Mouse (Mus musculus): ENCODE data around the gene Pdyn.

Pdyn gene

GRCm38 (mm10) chr2:129699484-129700158 lies at the start of gene Pdyn:
Gene Pdyn (minus strand): TSS chr2:129699844.
- DNase-seq, result peak; percentile 17

- DNase-seq, result peak; percentile 15
These were observed 42.4 kb upstream of the Pdyn start for GRCm38 (mm10) chr2:129742016-129742415.

- peak; percentile 63 for DNase-seq
These were observed 40.9 kb upstream of the Pdyn start for GRCm38 (mm10) chr2:129740515-129740914.

GRCm38 (mm10) chr2:129734031-129734430 lies 34.4 kb upstream of the Pdyn start:
- DNase-seq, result peak; percentile 61

GRCm38 (mm10) chr2:129729681-129730080 lies 30.0 kb upstream of the Pdyn start:
- peak; percentile 42 for DNase-seq

GRCm38 (mm10) chr2:129715671-129716070 lies 16.0 kb upstream of the Pdyn start:
- DNase-seq, result no peak

GRCm38 (mm10) chr2:129713026-129713544 lies 13.4 kb upstream of the Pdyn start:
- no peak for DNase-seq

GRCm38 (mm10) chr2:129696059-129696458 lies 3.6 kb downstream of the Pdyn start:
- peak; percentile 15 for DNase-seq

GRCm38 (mm10) chr2:129694303-129694702 lies 5.3 kb downstream of the Pdyn start:
- no peak for DNase-seq

GRCm38 (mm10) chr2:129692694-129693093 lies 7.0 kb downstream of the Pdyn start:
- no peak for DNase-seq

GRCm38 (mm10) chr2:129689694-129690093 lies 9.9 kb downstream of the Pdyn start:
- DNase-seq, result no peak

GRCm38 (mm10) chr2:129688036-129688625 lies 11.5 kb downstream of the Pdyn start:
- no peak for DNase-seq

GRCm38 (mm10) chr2:129686908-129687307 lies 12.7 kb downstream of the Pdyn start:
- DNase-seq, result no peak

GRCm38 (mm10) chr2:129684014-129684413 lies 15.6 kb downstream of the Pdyn start:
- DNase-seq, result no peak

- no peak for DNase-seq
These were observed 19.4 kb downstream of the Pdyn start for GRCm38 (mm10) chr2:129680236-129680635.

- no peak for DNase-seq
These were observed 20.6 kb downstream of the Pdyn start for GRCm38 (mm10) chr2:129679066-129679465.

- DNase-seq, result no peak
These were observed 22.0 kb downstream of the Pdyn start for GRCm38 (mm10) chr2:129677664-129678063.

GRCm38 (mm10) chr2:129674935-129675634 lies 24.6 kb downstream of the Pdyn start:
- DNase-seq, result peak; percentile 78

GRCm38 (mm10) chr2:129671911-129672310 lies 27.7 kb downstream of the Pdyn start:
- DNase-seq, result no peak

- no peak for DNase-seq
These were observed 37.2 kb downstream of the Pdyn start for GRCm38 (mm10) chr2:129662484-129662883.

GRCm38 (mm10) chr2:129660020-129660419 lies 39.6 kb downstream of the Pdyn start:
- no peak for DNase-seq

GRCm38 (mm10) chr2:129658796-129659195 lies 40.8 kb downstream of the Pdyn start:
- no peak for DNase-seq

- DNase-seq, result no peak
These were observed 44.6 kb downstream of the Pdyn start for GRCm38 (mm10) chr2:129655033-129655432.
